Comparison of ENCODE assay signal across 8 mouse cellular contexts in genomic region chr1:178405951-178406711, GRCm38 (mm10). TPM values are rescaled to one million over a fixed set of nuclear protein-coding genes. Genes with fewer than 3 reads are reported as not detected.
A peak's percentile ranks its signal among the peaks of the same experiment; 100 is the strongest.
DNase-seq lines count a peak whose midpoint lies in the region; ATAC-seq and TF ChIP-seq lines count a peak whose summit lies in the region.

Efcab2 (plus strand) TSS chr1:178406085.

- under 1% methylated on average over 69 of the region's 70 CpGs for WGBS in bone marrow, adult 2 months
- under 1% methylated on average over 68 of the region's 70 CpGs for WGBS in embryonic facial prominence, embryonic 15.5 days
- under 1% methylated on average over 69 of the region's 70 CpGs for WGBS in kidney, embryonic 14.5 days
- WGBS in limb, embryonic 15.5 days: under 1% methylated on average over 64 of the region's 70 CpGs

- peak within 1 kb of the TSS; percentile 84 for H3K9ac ChIP-seq in embryonic facial prominence, embryonic 15.5 days
- peak within 1 kb of the TSS; percentile 92 for H3K9ac ChIP-seq in kidney, embryonic 14.5 days (ENCODE audit: low read depth, low read length)
- H3K9ac ChIP-seq in limb, embryonic 15.5 days: peak within 1 kb of the TSS; percentile 76

- peak within 1 kb of the TSS; percentile 53 for H3K4me2 ChIP-seq in embryonic facial prominence, embryonic 15.5 days (replicated peaks)
- peak within 1 kb of the TSS; percentile 32 for H3K4me2 ChIP-seq in kidney, embryonic 14.5 days (replicated peaks; ENCODE audit: low read depth, low read length)
- H3K4me2 ChIP-seq in limb, embryonic 15.5 days: peak within 1 kb of the TSS; percentile 55

- peak; percentile 41; the same call in 1 of the 2 replicates for TF ChIP-seq CTCF in bone marrow, adult 2 months (IDR thresholded peaks at IDR 0.05; ENCODE audit: control insufficient read depth, insufficient read depth, low read length)

- peak; percentile 99 for ATAC-seq in embryonic facial prominence, embryonic 15.5 days (ENCODE audit: insufficient number of reproducible peaks, low FRiP score, low TSS enrichment, low read depth)
- ATAC-seq in kidney, embryonic 14.5 days (ENCODE audit: low FRiP score, low TSS enrichment): peak; percentile 98
- ATAC-seq in limb, embryonic 15.5 days (ENCODE audit: insufficient number of reproducible peaks, low FRiP score, low TSS enrichment, low read depth): peak; percentile 96

- TF ChIP-seq POLR2A in bone marrow, adult 2 months (IDR thresholded peaks at IDR 0.05; ENCODE audit: borderline replicate concordance, control insufficient read depth, low read depth, low read length): peak; percentile 96

- peaks cover 2% of the 10 kb centered on the region; the same call in 1 of the 2 replicates for H3K4me1 ChIP-seq in bone marrow, adult 2 months (ENCODE audit: control insufficient read depth, insufficient read depth, low read length)
- no peaks in the 10 kb centered on the region for H3K4me1 ChIP-seq in embryonic facial prominence, embryonic 15.5 days
- H3K4me1 ChIP-seq in kidney, embryonic 14.5 days (ENCODE audit: control insufficient read depth, insufficient read depth, low read length): no peaks in the 10 kb centered on the region
- no peaks in the 10 kb centered on the region for H3K4me1 ChIP-seq in limb, embryonic 15.5 days

- peak within 1 kb of the TSS; percentile 100 for H3K27ac ChIP-seq in bone marrow, adult 2 months (ENCODE audit: control insufficient read depth, insufficient read depth, low read depth, low read length, poor library complexity)
- peak within 1 kb of the TSS; percentile 100 for H3K27ac ChIP-seq in embryonic facial prominence, embryonic 15.5 days (replicated peaks)
- peak within 1 kb of the TSS; percentile 100 for H3K27ac ChIP-seq in kidney, embryonic 14.5 days (ENCODE audit: low read depth, low read length)
- H3K27ac ChIP-seq in limb, embryonic 15.5 days: peak within 1 kb of the TSS; percentile 100

- DNase-seq in 416B (ENCODE audit: low read depth): peak; percentile 95
- peak; percentile 90 to 92 for DNase-seq in heart, adult 9 months (ENCODE audit: low spot score in 2 of 2)
- peak; percentile 72 to 88 for DNase-seq in monocyte, adult 2 months (ENCODE audit: low read depth in 1 of 2, low spot score in 2 of 2)
- peak; percentile 91 for DNase-seq in spleen, postnatal 36 days (ENCODE audit: low spot score in 2 of 2)

- H3K27me3 ChIP-seq in embryonic facial prominence, embryonic 15.5 days: no peaks in the 10 kb centered on the region
- no peaks in the 10 kb centered on the region for H3K27me3 ChIP-seq in kidney, embryonic 14.5 days (ENCODE audit: control insufficient read depth, insufficient read depth, low read length)
- no peaks in the 10 kb centered on the region for H3K27me3 ChIP-seq in limb, embryonic 15.5 days

- H3K9me3 ChIP-seq in embryonic facial prominence, embryonic 15.5 days (replicated peaks): no peaks in the 10 kb centered on the region
- no peaks in the 10 kb centered on the region for H3K9me3 ChIP-seq in kidney, embryonic 14.5 days (ENCODE audit: control insufficient read depth, low read length)
- no peaks in the 10 kb centered on the region for H3K9me3 ChIP-seq in limb, embryonic 15.5 days

- H3K4me3 ChIP-seq in bone marrow, adult 2 months (replicated peaks; ENCODE audit: control insufficient read depth, low read depth, low read length): peak within 1 kb of the TSS; percentile 85
- H3K4me3 ChIP-seq in embryonic facial prominence, embryonic 15.5 days (replicated peaks): peak within 1 kb of the TSS; percentile 70
- H3K4me3 ChIP-seq in kidney, embryonic 14.5 days (ENCODE audit: low read length): peak within 1 kb of the TSS; percentile 68
- peak within 1 kb of the TSS; percentile 63 for H3K4me3 ChIP-seq in limb, embryonic 15.5 days

- H3K36me3 ChIP-seq in embryonic facial prominence, embryonic 15.5 days: no peaks in the 10 kb centered on the region
- H3K36me3 ChIP-seq in kidney, embryonic 14.5 days (ENCODE audit: control insufficient read depth, insufficient read depth, low read length): no peaks in the 10 kb centered on the region
- H3K36me3 ChIP-seq in limb, embryonic 15.5 days: no peaks in the 10 kb centered on the region

RNA-seq across cellular contexts. Expression of gene Efcab2, which starts in this region (rescaled TPM):
- 2.1 and 4.9 TPM in 2 replicates for polyA plus RNA-seq in bone marrow, adult 2 months (2011; ENCODE audit: insufficient read depth, insufficient read length, low replicate concordance, missing spikeins)
- polyA plus RNA-seq in embryonic facial prominence, embryonic 15.5 days (2015; fragmentation: Nextera tagmentation; extraction: Ambion mirVana): 4.6 and 4.9 TPM in 2 replicates
- polyA plus RNA-seq in kidney, embryonic 14.5 days (2014; fragmentation: Nextera tagmentation; extraction: Ambion mirVana): 6.0 and 8.0 TPM in 2 replicates
- polyA plus RNA-seq in limb, embryonic 15.5 days (2015; fragmentation: Nextera tagmentation; extraction: Ambion mirVana): 3.5 and 4.5 TPM in 2 replicates

Comparison
In these comparisons a context has a peak if more than half of its experiments do, and no peak if none do; other contexts are left out.
1. Peak in every context shown above with its lines: DNase-seq, ATAC-seq, H3K4me3 ChIP-seq and H3K27ac ChIP-seq.